Mouse (Mus musculus) embryonic facial prominence, embryonic 14.5 days (tissue): ENCODE measurements around the gene Ddx31. TPM values are rescaled to one million over a fixed set of nuclear protein-coding genes. Genes with fewer than 3 reads are reported as not detected.

Source experiments
- ATAC-seq: fragments of 200-750 bp; cut with Nextera tagmentation; 2 replicates; pipeline ENCODE4 v1.8.0; 2017; ENCODE audit warnings: low read depth, moderate number of reproducible peaks, moderate TSS enrichment
- DNase-seq: peaks from one replicate; pipeline ENCODE4 v3.0.0-alpha.2; 2015; ENCODE audit warnings: low spot score
- H3K27ac ChIP-seq: fragments of 300-500 bp; sonication (generic); replicated peaks from 2 replicates; pipeline ENCODE4 v1.5.1; 2014; ENCODE audit warnings: low read depth, mild to moderate bottlenecking, low read length, moderate library complexity
- H3K27me3 ChIP-seq: fragments of 300-500 bp; sonication (generic); replicated peaks from 2 replicates; pipeline ENCODE4 v1.6.1; 2014; ENCODE audit warnings: low read length; ENCODE audit not compliant: control insufficient read depth, insufficient read depth
- H3K36me3 ChIP-seq: fragments of 300-500 bp; sonication (generic); 2 replicates; pipeline ENCODE4 v1.6.1; 2014; ENCODE audit warnings: low read length, mixed read lengths; ENCODE audit not compliant: control insufficient read depth, insufficient read depth
- H3K4me1 ChIP-seq: fragments of 300-500 bp; sonication (generic); 2 replicates; pipeline ENCODE4 v1.6.1; 2014; ENCODE audit warnings: antibody characterized with exemption, low read length; ENCODE audit not compliant: control insufficient read depth, insufficient read depth
- H3K4me2 ChIP-seq: fragments of 300-500 bp; sonication (generic); 2 replicates; pipeline ENCODE4 v1.6.1; 2014; ENCODE audit warnings: low read depth, mild to moderate bottlenecking, low read length, moderate library complexity, mixed read lengths
- H3K4me3 ChIP-seq: fragments of 300-500 bp; sonication (generic); 2 replicates; pipeline ENCODE4 v1.5.1; 2014; ENCODE audit warnings: low read depth, mild to moderate bottlenecking, low read length
- H3K9ac ChIP-seq: fragments of 300-500 bp; sonication (generic); 2 replicates; pipeline ENCODE4 v1.6.1; 2014; ENCODE audit warnings: low read depth, mild to moderate bottlenecking, low read length, moderate library complexity, mixed read lengths
- H3K9me3 ChIP-seq: fragments of 300-500 bp; sonication (generic); 2 replicates; pipeline ENCODE4 v1.6.1; 2016; ENCODE audit warnings: low read length; ENCODE audit not compliant: control insufficient read depth
- WGBS: fragments of 180-500 bp; shearing (Covaris S2); extraction: QIAGEN DNeasy Blood & Tissue Kit; methylation state at CpG from one replicate; pipeline ENCODE4 v1.1.7; 2014; 5-methylcytosine and 5-hydroxymethylcytosine counted together
- polyA plus RNA-seq: library from polyadenylated mRNA; unstranded; fragments of >200 nt; fragmentation: Nextera tagmentation; extraction: Ambion mirVana; gene quantifications from 2 replicates; pipeline ENCODE4 v1.2.1, GENCODE M21; 2014

The Ddx31 gene
- polyA plus RNA-seq, 1 experiment from 2014 or later = 13.3 TPM

DNA sequence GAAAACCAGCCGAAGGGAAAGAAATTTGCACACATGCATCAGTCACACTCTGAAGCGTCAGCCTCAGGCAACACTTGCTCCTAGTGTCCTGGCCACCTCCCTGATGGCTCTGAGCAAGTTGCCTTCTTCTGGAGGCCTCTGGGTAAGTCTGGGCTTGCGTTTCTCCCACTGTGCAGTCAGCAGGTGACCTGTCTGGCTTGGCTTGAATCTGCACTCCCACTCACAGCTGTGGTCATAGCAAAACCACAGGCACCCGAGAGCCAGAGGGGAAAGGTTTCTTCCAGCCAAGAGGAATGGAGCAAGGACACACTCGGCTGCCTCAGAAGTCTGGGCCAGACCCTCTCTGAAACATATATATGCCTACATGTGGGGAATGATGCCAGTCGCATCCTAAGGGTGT, 31.4 kb upstream of the Ddx31 start:
- Histone ChIP-seq H3K9ac (no peak overlapping the region), H3K27ac (no peak overlapping the region), H3K4me2 (no peak overlapping the region), H3K27me3 (no peaks in the 10 kb centered on the region), H3K36me3 (no peaks in the 10 kb centered on the region), H3K9me3 (no peaks in the 10 kb centered on the region), H3K4me3 (no peak overlapping the region), H3K4me1 (no peaks in the 10 kb centered on the region)
- DNase-seq (no peak), ATAC-seq (no peak)
- WGBS = 74% methylated on average over 6 of the region's 6 CpGs

GRCm38 (mm10) chr2:28810260-28811013, 29.8 kb upstream of the Ddx31 start:
- Histone ChIP-seq H3K4me3 (no peak overlapping the region), H3K27ac (no peak overlapping the region), H3K9ac (no peak overlapping the region), H3K4me1 (no peaks in the 10 kb centered on the region), H3K9me3 (no peaks in the 10 kb centered on the region), H3K27me3 (no peaks in the 10 kb centered on the region), H3K4me2 (no peak overlapping the region), H3K36me3 (no peaks in the 10 kb centered on the region)
- ATAC-seq = peak; percentile 26; the same call in 1 of the 2 replicates
- DNase-seq = peak; percentile 32
- WGBS = 45% methylated on average over 5 of the region's 5 CpGs

GRCm38 (mm10) chr2:28818866-28819265, 21.3 kb upstream of the Ddx31 start:
- Histone ChIP-seq H3K9ac (no peak overlapping the region), H3K36me3 (peaks cover 5% of the 10 kb centered on the region; the same call in 1 of the 2 replicates), H3K9me3 (no peaks in the 10 kb centered on the region), H3K4me3 (no peak overlapping the region), H3K4me1 (no peaks in the 10 kb centered on the region), H3K4me2 (no peak overlapping the region), H3K27me3 (no peaks in the 10 kb centered on the region), H3K27ac (no peak overlapping the region)
- 61% methylated on average over 4 of the region's 4 CpGs for WGBS
- DNase-seq = no peak
- ATAC-seq = no peak

DNA sequence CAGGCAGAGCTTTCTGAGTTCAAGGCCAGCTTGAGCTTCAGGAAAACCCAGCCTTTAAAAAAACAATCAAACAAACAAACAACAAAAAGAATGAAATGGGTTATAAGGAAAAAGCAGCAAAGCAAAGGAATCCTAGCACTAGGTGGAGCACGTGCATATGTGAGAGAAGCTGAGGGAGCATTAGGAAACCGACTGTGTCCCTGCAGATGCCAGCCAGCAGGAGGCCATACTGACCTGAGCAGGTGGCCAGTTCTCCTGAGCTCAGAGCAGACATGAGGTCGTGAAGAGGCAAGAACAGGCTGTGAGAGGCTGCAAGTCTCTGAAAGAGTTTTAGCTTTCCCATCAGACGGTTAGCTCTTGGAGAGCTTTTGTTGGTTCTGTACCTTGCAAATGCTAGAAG, 10.9 kb upstream of the Ddx31 start:
- H3K36me3 ChIP-seq = peaks cover 87% of the 10 kb centered on the region
- H3K4me2 ChIP-seq = no peak overlapping the region
- no peak for ATAC-seq
- peak; percentile 24 for DNase-seq
- no peaks in the 10 kb centered on the region for H3K9me3 ChIP-seq
- H3K27me3 ChIP-seq = no peaks in the 10 kb centered on the region
- H3K27ac ChIP-seq = no peak overlapping the region
- WGBS = 35% methylated on average over 4 of the region's 4 CpGs
- no peak overlapping the region for H3K4me3 ChIP-seq
- H3K9ac ChIP-seq = no peak overlapping the region
- H3K4me1 ChIP-seq = no peaks in the 10 kb centered on the region

- ATAC-seq (no peak), DNase-seq (peak; percentile 46)
- peaks cover 12% of the 10 kb centered on the region for H3K4me1 ChIP-seq
- H3K27me3 ChIP-seq = no peaks in the 10 kb centered on the region
- H3K9me3 ChIP-seq = no peaks in the 10 kb centered on the region
- no peak overlapping the region for H3K27ac ChIP-seq
- no peak overlapping the region for H3K4me3 ChIP-seq
- peaks cover 36% of the 10 kb centered on the region for H3K36me3 ChIP-seq
- no peak overlapping the region for H3K9ac ChIP-seq
- H3K4me2 ChIP-seq = no peak overlapping the region
- WGBS = 62% methylated on average over 3 of the region's 3 CpGs
Observed at GRCm38 (mm10) chr2:28836181-28836940, 3.8 kb upstream of the Ddx31 start.

DNA sequence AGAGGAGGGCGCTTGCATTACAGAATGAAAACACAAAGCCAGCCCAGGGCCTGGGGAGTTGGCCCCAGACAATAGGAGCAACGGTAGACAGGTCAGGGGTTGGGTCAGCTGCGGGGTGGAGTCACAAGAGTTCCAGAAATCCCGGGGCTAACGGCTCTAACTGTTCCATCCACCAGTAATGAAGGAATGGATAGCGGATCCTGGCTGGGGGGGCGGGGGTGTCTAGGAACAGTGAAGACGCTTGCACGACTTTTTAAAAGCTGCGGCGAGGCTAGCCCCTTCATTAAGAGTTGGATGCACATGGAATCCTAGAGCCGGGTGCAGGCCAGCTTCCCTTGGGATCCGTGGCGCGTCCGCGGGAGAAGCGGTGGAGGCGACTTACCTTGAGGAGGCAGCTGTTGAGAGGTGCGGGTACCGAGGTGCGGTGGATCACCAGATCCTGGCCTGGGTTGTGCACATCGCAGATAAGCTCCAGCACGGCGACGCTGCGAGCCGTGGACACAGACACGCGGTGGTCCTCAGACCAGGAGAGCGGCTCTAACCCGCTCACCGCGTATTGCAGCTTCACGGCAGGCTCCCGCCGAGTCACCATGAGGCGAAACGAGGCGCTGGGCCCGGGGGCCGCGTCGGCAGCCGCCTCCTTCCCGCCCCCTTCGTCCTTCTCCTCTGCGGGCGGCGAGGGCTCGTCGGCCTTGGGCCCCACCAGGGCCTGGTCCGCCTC, 545 bp upstream of the Ddx31 start:
- H3K4me1 ChIP-seq = peaks cover 20% of the 10 kb centered on the region
- H3K4me2 ChIP-seq = peak overlapping the region; percentile 94
- H3K9me3 ChIP-seq = no peaks in the 10 kb centered on the region
- ATAC-seq (peak; percentile 54), DNase-seq (no peak)
- H3K4me3 ChIP-seq = peak overlapping the region; percentile 98
- H3K27me3 ChIP-seq = no peaks in the 10 kb centered on the region
- under 1% methylated on average over 24 of the region's 53 CpGs for WGBS
- peaks cover 6% of the 10 kb centered on the region for H3K36me3 ChIP-seq
- H3K9ac ChIP-seq = peak overlapping the region; percentile 92
- peak overlapping the region; percentile 86 for H3K27ac ChIP-seq

DNA sequence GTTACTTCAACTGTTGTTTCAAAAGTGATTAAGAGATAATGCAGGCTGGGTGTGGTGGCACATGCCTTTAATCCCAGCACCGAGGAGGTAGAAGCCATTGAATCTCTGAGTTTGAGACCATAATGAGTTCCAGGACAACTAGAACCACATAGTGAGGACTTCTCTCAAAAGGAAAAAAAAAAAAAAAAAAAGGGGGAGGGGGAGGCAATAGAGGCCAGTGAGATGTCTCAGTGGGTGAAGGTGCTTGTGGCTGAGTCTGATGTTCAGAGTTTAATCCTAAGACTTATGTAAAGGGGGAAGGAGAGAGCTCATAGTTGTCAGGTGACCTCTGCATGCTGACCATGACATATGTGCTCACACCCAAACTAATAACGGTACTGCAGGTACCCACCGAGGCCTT, 1.8 kb downstream of the Ddx31 start:
- H3K9ac ChIP-seq = no peak overlapping the region
- no peak for DNase-seq
- peak overlapping the region; percentile 94 for H3K4me2 ChIP-seq
- H3K9me3 ChIP-seq = no peaks in the 10 kb centered on the region
- H3K27me3 ChIP-seq = no peaks in the 10 kb centered on the region
- H3K36me3 ChIP-seq = peaks cover 23% of the 10 kb centered on the region
- 65% methylated on average over 3 of the region's 3 CpGs for WGBS
- H3K27ac ChIP-seq = no peak overlapping the region
- no peak for ATAC-seq
- peak overlapping the region; percentile 98; the same call in 1 of the 2 replicates for H3K4me3 ChIP-seq
- peaks cover 20% of the 10 kb centered on the region for H3K4me1 ChIP-seq

DNA sequence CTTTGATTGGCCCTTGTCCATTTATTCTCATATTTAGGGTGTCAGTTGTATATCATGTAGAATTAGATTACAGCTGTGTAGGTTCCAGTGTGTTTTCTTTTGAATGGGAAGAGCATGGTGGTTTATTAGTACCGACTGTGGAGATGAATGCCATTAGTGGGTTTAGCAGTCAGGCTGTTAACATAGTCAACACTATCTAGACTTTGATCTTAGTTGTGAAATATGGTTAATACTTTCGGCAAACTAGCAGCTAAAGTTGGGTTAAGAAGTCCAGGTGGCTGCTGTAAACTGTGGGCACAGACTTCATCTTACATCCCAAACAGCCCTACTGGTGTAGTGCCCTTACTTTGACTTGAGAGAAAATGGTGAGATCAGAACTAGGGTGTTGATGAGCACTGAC, 8.7 kb downstream of the Ddx31 start:
- no peak overlapping the region for H3K4me2 ChIP-seq
- no peaks in the 10 kb centered on the region for H3K9me3 ChIP-seq
- H3K27ac ChIP-seq = no peak overlapping the region
- DNase-seq (no peak), ATAC-seq (no peak)
- no peak overlapping the region for H3K4me3 ChIP-seq
- 90% methylated on average over 2 of the region's 2 CpGs for WGBS
- H3K36me3 ChIP-seq = peaks cover 66% of the 10 kb centered on the region
- no peaks in the 10 kb centered on the region for H3K4me1 ChIP-seq
- H3K9ac ChIP-seq = no peak overlapping the region
- H3K27me3 ChIP-seq = no peaks in the 10 kb centered on the region
